Mouse (Mus musculus) neutrophil, adult 83 days (primary cell): ENCODE data around the gene Pacsin1. TPM values are rescaled to one million over a fixed set of nuclear protein-coding genes. Genes with fewer than 3 reads are reported as not detected.

Experiments used
- total RNA-seq, 2 experiments: library from RNA; stranded (reverse); gene quantifications; one replicate each; pipeline ENCODE4 v1.2.4; 2023

Gene Pacsin1
- under 1 TPM in 1 of 2 experiments, not detected in 1; 0.13 TPM for total RNA-seq

DNA sequence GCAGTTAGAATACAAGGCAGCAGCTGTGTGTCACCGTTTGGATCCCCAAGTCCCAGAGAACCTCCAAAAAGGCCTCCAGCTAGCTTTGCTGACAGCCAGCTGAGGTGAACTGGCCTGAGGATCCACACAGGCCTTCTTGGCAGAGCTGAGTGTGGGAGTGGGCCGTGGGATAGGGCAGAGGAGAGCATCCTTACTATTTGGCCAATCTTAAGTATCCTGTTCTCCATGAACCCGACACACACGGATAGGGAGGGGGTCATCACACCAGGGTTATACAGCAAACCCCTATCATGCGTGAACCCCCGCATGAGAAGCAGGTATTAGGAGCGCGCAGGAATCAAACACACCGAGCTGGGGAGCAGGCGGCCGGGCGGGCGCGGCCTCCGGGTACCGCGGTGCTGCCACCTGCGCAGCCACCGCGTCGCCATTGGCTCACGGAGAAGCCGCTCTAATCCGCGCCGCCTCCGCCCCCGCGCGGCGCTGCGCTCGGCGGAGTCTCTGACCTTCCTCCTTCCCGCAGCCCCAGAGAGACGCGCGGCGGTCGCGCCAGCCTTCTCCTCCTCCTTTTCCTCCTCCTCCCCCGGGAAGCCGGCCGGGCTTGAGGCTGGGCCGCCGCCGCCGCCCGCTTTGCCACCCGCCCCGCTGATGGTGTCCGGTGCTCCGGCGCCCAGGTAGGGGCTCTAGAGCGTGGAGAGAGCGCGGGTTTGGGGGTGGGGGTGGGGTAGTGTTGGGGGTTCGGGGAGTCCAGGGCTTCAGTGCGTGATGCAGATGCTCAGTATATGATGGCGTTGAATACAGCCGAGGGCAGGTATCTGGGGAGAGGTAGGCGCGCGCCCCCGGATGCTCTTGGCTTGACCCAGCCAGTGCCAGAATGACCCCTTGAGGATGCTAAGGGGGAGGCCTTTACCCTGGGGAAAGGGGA lies at the start of gene Pacsin1:
Gene Pacsin1 (plus strand): TSS at position 421 of the 922 bp plus-strand sequence.

DNA sequence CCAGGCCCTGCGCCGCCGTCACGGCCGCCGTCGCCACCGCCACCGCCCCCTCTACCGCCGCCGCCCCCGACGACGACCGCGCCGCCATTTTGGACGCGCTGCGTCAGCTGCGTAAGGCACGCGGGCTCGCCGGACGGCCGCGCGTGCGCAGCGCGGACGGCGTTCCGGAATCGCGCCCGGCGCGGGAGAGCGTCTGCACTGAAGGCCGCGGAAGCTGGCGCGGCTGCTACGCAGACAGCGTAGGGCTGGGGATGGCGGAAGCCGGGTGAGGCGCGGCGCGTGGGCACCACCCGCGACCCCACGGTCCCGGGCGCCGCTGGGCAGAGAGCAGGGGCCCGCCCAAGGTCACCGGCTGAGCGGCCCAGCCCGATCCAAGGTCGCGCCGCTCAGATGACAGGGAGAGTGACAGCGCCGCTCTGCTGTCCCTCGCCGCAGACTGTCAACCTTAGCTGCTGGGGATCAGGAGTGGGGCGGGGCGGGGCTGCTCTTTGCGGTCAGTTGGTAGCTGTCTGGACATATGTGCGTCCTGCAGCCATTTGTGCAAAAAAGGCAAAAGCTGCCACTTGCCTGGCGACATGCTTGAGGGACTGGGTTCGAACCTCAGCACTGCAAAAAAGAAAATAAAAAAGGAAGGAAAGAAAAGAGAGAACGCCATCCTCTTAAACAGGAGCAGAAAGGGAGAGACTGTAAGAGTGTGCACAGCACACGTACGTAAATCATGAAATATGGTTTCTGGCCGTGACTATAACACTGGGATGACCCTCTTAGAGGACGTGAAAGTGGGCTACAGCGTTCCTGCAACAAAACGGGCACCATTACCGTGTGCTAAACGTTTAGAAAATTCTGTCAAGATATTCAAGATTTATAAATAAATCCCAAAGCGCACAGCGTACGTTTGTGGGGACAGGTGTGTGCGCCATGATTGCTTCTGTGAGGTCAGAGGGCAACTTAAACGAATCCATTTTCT lies 31.7 kb upstream of the Pacsin1 start, which contains the start of gene Nudt3:
Gene Nudt3 (minus strand): TSS at position 136 of the 967 bp plus-strand sequence.

DNA sequence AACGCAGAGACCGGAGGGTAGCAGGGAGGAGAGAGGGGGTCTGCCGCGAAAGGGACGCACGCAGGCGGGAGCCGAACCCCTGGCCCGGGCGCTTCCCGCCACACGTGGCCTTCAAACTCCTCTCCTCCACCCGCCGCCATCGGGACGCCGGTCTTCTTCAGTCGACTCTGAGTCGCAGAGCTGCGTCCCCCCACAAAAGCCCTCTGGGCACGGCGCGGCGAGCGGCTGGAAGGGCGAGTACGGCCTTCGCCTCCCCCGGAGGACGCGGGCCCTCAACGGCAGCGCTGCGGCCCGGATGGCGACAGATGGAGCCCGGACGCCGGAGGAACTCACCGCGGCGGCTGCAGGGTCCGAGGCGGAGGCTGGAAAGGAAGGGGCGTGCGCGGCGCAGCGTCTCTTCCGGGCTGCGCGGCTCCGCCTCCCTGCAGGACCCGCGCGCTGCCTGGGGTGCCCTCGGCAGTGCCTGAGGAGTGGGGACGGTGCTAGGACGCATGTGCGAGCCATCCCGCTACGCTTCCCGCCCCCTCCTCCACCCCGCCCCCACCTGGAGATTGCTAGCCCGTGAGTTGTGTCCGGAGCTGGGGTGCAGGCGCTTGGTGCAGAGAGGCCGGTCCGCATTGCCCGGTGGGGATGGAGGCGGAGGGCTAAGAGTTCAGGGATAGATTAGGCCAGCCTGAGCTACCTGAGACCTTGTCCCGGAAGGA lies 20.3 kb upstream of the Pacsin1 start, which contains the start of gene RPS10-NUDT3:
Gene RPS10-NUDT3 (minus strand): TSS at position 352 of the 704 bp plus-strand sequence.

DNA sequence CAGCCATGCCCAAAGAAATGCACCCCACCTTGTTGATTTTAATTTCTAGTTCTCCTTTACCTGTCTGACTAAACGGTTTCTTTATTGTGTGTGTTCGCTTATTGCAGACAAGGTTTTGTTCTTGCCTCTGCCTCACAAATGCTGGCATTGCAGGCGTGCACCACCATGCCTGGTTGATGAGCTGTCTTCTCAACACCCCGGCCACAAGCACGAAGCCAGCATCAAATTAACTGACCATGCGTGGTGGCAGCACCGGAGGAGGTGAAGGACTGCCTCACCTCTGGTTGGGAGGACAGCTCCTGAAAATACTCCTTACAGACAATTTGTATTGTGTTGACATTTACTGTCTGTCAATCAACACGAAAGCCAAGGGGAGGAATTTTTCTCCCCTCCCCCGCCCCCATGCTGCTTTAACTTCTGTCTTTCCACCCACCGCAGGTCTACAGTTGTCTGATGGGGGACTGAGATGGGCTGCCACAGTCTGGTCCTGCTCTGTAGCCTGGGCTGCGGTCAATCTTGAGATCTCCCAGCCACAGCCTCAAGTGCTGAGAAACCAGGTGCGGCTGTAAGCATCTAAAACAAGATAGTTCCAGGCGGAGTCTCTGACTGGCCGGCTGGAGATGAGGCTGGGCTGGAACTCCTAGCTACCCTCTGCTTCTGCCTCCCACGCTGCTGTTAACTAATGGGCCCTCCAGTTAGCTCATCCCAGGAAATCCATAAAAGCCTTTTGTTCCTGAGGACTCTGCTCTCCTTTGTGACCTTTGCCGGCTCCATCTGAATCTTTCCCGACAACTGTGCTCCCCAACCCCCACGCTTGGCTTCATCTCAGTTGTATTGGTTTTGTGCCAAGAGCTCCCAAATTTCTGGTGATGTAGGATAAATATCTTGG lies 18.9 kb upstream of the Pacsin1 start, which contains the start of gene Rps10:
Gene Rps10 (minus strand): TSS at position 538 of the 889 bp plus-strand sequence.

DNA sequence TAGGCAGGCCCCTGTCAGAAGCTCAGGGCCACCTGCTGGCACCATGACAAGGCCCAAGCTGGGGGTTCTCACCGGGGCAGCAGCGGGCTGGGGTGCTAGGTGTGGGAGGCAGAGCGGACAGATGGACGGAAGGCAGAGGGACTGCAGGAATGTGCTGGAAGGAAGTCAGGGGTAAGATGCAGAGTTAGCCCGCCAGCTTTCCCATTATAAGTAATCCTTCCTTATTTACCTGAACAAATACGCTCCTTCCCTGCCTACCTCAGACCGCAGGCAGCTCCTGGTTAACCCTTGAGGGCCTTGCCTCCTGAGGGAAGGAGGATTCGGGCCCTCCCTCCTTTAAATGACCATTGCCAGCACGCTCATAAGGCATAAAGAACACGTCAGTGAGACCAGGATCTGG lies 73.5 kb downstream of the Pacsin1 start, which contains the start of gene Spdef:
Gene Spdef (minus strand): TSS at position 186 of the 400 bp plus-strand sequence.

Other genes starting within 250 kb of the Pacsin1 start
- gene Grm4, start 134.1 kb upstream of the Pacsin1 start, total RNA-seq = not detected
- gene Hmga1, start 99.0 kb upstream of the Pacsin1 start, total RNA-seq = 10 to 100 TPM; 64.7 to 65.3 TPM
- 10 to 100 TPM; 31.8 to 32.2 TPM for gene AI413582, start 89.8 kb upstream of the Pacsin1 start, total RNA-seq
- gene Nudt3, start 32.0 kb upstream of the Pacsin1 start, total RNA-seq = 10 to 100 TPM; 61.3 to 66.1 TPM
- not detected for gene RPS10-NUDT3, start 20.3 kb upstream of the Pacsin1 start, total RNA-seq
- 100 to 1,000 TPM; 775 to 841 TPM for gene Rps10, start 18.8 kb upstream of the Pacsin1 start, total RNA-seq
- not detected for gene Spdef, start 73.4 kb downstream of the Pacsin1 start, total RNA-seq
- gene D17Wsu92e, start 165.1 kb downstream of the Pacsin1 start, total RNA-seq = 10 to 100 TPM; 57.1 to 62.7 TPM
- gene Snrpc, start 182.6 kb downstream of the Pacsin1 start, total RNA-seq = 10 to 100 TPM; 68.0 to 72.2 TPM
- 1 to 10 TPM; 6.8 to 8.7 TPM for gene Uhrf1bp1, start 200.9 kb downstream of the Pacsin1 start, total RNA-seq